Mouse (Mus musculus): ENCODE data around the gene Kpna3. TPM values are rescaled to one million over a fixed set of nuclear protein-coding genes. Genes with fewer than 3 reads are reported as not detected.

Kpna3 gene
- polyA plus RNA-seq, 1 experiment from 2014 or later, result 29.9 TPM

Other genes starting within 250 kb of the Kpna3 start
- gene Sgcg, start 181.4 kb downstream of the Kpna3 start, polyA plus RNA-seq (2015; fragmentation: Nextera tagmentation; extraction: Ambion mirVana), result 0.24 and 0.34 TPM in 2 replicates
- 1.1 and 1.5 TPM in 2 replicates for gene Arl11, start 130.1 kb downstream of the Kpna3 start, polyA plus RNA-seq (2015; fragmentation: Nextera tagmentation; extraction: Ambion mirVana)
- 4.5 TPM in 2 replicates for gene Ebpl, start 79.4 kb downstream of the Kpna3 start, polyA plus RNA-seq (2015; fragmentation: Nextera tagmentation; extraction: Ambion mirVana)
- gene Spryd7, start 117.0 kb upstream of the Kpna3 start, polyA plus RNA-seq (2015; fragmentation: Nextera tagmentation; extraction: Ambion mirVana), result 13.2 TPM in 2 replicates
- gene Trim13, start 158.4 kb upstream of the Kpna3 start, polyA plus RNA-seq (2015; fragmentation: Nextera tagmentation; extraction: Ambion mirVana), result 6.8 and 7.0 TPM in 2 replicates
- gene Kcnrg, start 167.6 kb upstream of the Kpna3 start, polyA plus RNA-seq (2015; fragmentation: Nextera tagmentation; extraction: Ambion mirVana), result 0.07 and 0.23 TPM in 2 replicates

All from liver, embryonic 13.5 days (tissue).